Mouse (Mus musculus) neutrophil, adult 5-6 weeks (primary cell): ENCODE measurements at regions not wholly inside any gene's neighbourhood (a gene's known extent, or its start where the extent isn't known, plus 50 kb on each side); places are given as distances from the start of the nearest gene placed in this dataset.

Experiments
- ATAC-seq: fragments of 151-379, 151-347 bp; 2 replicates; pipeline ENCODE4 v1.8.0; 2017; ENCODE audit warnings: mild to moderate bottlenecking, moderate TSS enrichment; ENCODE audit not compliant: insufficient number of reproducible peaks, poor library complexity, low FRiP score, severe bottlenecking; ENCODE audit errors: extremely low read depth

DNA sequence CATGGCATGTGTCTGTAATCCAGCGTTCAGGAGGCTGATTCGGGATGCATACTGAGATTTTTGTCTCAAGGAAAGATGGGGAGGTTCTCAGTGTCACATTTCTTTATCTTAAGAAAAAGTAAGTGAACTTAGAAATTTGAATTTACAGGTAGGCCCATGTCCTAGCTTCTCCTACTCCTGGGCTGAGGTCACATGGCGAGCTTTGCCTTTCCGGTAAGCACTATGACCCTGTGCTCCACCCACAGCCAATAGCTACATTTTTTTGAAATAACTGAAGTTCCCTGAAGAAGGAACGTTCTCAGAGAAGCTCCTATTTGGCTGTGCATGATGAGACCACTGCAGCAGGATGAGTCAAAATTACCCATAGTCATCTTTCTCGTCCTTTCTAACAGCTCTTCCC lies 83.0 kb upstream of the Marcks start:
- ATAC-seq = no peak

DNA sequence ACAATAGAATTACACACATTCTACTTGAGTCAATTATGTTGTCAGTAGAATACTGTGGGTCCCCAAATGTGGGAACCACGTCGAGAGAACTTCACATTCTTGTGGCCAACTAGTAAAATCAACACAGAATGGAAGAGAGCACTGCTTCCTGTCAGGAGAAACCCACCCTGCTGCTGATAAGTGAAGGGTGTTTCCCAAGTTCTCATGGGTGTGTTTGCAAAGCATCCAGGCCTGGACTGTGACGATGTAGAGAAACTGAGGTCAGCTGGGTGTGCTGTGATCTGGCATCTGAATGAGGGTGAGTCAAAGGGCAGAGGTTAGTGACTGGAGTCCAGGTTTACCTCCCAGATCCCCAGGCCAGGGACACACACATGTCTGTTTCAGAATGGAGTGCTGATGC lies 81.7 kb upstream of the Marcks start:
- no peak for ATAC-seq

DNA sequence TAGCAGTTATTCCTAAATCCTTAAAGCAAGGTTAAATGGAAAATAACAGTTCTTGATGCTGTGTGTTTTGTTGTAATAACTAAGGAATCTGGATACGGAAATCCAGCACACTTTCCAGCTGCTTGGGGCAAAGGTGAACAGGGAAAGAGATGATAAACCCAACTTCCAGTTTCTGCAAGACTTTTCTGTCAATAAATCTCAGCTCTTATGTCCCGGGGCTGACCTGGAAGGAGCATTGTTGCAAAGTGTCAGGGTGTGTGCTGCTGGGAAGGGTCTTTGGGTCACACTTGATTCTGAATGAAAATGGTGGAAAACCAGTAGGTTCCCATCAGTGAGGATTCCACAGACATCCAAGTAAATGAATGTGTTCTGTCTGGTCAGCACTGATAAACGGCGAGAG lies 81.2 kb upstream of the Marcks start:
- ATAC-seq = no peak

DNA sequence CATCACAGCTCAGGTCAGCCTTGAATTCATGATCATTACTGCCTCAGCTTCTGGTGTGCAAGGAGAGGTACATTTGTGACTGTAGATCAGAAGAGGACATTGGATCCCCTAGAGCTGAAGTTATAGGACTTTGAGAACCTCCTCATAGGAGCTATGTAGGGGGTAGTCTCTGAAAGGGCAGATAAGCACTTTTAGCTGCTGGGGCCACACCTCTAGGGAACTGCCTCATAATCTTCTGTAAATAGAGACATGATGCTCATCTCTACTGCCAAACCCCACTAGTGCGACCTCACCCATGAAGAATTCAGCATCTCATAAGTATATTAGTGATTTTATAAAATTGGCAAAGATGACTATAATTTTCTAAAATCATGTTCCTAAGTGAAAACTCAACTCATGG lies 80.7 kb upstream of the Marcks start:
- ATAC-seq = no peak

DNA sequence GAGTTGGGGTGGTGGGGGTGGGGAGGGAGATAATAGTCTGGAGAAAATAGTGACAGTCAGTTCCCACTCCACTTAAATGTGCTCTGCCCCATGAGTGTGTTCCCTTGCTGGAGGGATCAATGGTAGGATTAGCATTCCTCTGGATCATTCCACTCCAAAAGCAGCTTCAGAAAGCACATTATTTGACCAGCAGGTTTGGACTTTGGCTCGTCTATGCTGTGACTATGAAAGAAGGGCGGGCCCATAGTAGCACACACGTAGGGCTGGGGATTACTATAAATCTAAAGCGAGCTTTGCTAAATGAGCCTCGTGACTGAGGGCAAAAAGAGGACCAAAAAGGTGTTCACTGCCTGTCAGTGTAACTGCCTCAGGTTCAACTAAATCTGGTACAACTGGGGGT lies 75.9 kb upstream of the Marcks start:
- ATAC-seq = no peak

DNA sequence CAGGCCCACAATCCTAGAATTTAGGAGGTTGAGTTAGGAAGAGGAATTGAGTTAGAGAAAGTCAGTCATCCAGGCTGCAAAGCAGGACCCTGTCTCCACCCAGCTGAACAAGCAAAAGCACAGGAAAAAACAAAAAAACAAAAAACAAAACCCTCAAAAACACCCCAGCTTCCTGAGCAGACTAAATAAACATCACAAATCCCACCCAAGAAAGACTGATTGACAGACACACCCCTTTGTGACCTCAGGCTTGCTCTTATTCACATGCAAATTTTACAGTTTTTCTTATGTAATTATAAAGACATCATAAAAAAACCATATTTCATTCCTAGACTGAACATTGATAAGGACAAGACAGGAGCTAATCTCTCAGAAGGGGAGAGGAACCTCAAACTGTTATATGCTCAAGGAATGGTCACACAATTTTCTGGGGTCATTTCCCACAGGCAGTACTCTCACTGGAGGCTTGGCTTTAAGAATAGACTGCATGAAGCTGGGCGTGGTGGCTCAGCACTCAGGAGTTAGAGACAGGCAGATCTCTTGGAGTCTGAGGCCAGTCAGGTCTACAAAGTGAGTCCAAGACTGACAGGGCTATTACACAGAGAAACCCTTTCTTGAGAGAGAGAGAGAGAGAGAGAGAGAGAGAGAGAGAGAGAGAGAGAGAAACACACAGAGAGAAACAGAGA lies 73.8 kb upstream of the Marcks start:
- no peak for ATAC-seq

DNA sequence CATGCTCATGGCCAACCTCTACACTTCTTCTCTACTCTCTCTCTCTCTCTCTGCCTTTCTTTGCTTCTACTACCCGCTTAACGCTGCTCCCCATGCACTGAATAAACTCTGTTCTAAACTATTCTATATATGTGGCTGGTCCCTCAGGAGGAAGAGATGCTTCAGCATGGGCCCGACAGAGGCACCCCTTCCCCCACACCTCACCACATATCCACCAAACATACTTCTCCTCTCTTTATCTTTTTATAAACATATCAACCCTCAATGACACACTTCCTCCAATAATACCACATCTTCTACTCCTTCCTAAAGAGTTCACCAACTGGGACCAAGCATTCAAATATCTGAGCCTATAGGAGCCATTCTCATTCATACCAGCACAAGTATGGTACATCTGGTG lies 72.6 kb upstream of the Marcks start:
- ATAC-seq = no peak

DNA sequence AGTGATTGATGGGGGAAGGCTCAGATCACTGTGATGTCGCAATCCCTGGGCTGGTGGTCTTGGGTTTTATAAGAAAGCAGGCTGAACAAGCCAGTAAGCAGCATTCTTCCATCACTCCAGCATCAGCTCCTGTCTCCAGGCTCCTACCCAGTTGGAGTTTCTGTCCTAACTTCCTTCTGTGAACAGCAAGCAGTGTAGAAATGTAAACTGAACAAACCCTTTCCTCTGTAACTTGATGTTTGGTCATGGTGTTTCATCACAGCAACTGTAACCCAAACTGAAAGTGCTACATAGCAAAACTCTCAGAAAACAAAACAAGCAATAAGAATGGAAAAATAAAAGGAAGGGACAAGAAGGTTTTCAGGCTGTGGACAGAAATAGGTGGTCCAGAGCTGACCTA lies 71.5 kb upstream of the Marcks start:
- ATAC-seq = no peak

DNA sequence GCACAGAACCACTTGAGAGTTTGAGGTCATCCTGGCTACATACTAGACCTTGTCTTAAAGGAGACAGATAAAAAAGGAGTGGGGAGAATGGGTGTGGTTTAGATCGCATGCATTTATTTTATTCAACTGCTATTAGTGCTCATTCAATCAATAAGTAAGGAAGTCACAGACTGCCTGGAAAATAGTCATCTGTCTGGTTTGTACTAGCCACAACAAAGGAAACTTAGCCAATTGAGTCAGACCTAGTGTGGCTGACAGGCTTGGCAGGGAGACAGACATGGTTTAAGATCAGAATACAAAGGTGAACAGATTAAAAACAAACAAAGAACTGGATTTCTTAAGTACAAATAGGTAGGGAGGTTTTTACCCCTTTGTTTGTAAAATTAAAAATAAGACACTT lies 68.3 kb upstream of the Marcks start:
- ATAC-seq = no peak

DNA sequence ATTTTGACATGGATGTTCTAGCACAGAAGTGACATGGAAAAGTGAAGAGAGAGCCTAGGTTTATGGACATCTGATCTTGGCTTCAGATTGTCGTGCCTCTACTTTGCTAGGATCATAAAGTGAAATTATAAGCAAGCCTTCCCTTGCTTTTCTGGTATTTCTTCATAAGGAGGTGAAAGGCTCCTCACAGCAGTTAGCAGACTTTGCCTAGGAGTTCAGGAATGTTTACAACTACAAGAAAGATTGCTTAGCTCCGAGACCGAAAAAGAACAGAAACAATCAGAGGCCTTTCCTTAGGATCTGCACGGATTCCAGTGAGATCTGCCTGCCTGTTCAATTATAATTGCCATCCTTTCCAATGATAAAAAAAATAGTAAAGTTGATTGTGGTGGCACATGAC lies 67.8 kb upstream of the Marcks start:
- ATAC-seq = no peak

DNA sequence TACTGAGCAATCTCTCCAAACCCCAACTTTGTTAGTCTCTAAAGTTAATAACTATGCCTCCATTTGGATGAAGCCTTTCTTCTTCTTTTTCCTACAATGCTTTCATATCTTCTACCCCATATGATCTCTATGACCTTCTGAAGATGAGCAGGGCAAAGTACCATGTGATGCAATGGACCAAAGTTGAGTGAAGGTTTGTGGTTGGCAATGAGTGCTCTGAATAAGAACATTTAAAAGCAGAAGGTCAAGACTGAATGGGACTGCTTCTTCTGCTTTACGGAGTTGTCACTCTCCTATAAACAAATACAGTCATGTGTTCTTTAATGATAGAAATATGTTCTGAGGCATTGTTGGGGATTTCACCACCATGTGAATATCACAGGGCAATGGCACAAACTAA lies 65.0 kb upstream of the Marcks start:
- no peak for ATAC-seq

DNA sequence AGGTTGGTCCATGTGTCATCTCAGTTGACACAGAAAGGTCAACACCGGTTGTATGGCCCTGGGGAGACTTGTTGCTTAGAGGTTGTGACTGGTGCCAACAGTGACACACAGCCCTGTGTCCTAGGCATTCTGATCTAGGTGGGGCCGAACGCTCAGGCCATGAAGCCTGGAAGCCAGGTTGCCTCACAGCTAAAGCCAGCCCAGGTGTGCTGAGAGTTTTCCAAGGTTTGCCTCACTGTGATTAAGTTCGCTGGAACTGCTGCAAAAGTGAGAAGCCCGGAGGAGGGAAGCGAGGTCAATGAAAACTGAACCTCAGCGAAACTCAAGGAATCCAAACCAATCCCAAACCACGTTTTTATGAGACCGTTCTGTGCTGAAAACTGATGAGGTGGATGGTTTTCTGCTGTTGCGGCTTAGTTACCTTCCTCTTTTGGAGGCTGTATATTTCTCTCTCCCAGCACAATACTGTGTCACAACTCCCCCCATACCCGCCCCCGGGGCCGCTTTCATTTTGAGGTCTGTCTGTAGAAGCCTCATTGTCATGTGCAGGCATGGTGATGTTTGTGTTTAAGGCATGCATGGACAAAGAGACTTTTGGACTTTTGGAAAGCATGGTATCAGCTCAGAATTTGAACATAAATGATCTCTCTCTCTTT lies 56.2 kb upstream of the Marcks start:
- ATAC-seq = peak; percentile 27; the same call in 1 of the 2 replicates

DNA sequence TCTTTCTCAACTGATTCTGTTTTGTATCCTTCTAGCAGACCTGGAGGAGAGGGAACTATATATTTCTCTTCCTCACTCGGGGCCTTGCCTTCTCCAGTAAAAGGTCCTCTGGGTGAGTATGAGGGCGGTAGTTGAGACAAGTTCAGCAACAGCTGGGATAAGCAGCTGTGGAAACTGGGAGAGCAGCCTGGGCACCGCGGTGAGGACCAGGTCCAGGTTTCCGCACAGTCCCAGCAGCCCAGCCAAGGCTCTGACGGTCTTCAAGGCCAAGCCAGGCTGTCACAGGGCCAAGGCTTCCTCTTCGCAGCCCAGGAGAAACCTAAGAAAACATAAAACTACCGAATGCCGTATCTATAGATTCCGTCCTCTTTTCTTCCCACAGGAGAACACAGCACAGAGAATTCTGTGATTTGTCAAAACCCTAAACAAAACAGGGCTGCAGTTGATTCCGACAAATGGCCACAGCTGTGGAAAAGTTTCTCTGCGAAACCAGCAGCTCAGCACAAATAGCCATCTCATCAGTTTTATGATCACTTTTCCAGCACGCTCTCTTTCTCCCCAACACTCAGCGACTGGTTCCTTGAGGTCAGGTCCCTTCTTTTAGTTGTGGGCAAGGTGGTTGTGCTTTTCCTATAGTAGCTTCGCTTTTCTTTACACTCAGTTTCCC lies 55.5 kb upstream of the Marcks start:
- ATAC-seq = no peak

DNA sequence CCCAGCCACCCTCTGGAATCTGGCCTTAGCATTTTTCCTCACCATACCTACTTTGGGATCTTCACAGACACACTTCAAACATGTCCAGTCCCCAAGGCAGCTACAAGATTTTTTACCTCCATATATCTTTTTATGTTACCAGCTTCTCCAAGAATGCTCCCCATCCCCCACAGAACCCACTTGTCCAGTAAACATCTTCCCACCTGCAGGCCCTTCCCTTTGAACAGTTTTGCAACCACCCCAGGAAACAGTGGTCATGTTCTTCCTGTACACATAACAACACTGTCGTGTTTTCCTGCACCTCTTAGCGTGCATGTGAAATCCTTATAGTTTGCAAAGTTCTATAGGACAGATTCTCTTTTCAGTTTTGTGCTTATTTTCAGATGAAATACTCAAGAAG lies 53.9 kb upstream of the Marcks start:
- ATAC-seq = no peak

DNA sequence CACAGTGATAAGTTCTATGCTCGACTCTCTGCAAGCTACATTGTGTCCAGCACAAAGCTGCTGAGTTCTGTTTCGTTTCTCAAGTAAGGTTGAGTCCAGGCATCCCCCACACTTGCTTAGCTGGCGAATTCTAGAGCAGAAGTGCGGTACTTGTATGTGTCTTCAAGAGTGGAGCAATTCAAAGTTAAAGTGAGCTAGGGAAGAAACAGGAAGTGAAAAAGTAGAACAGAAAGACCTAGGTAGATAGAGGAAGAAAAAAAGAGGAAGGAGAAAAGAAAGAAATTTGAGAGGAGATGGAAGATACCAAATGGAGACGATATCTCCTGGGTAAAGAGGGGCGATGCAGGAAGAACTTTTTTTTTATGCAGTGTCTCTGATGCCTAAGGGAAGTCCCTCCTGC lies 51.4 kb upstream of the Marcks start:
- peak; percentile 64 for ATAC-seq
